Mouse (Mus musculus) lung, postnatal 0 days (tissue): ENCODE measurements around the gene Rc3h1. TPM values are rescaled to one million over a fixed set of nuclear protein-coding genes. Genes with fewer than 3 reads are reported as not detected.
"Not testable (repeated sequence)": the region's sequence is repeated elsewhere in the genome, so short reads cannot be mapped to it uniquely, and the experiment has no call there.

Experiments used
- ATAC-seq: fragments of 200-750 bp; cut with Nextera tagmentation; 2 replicates; pipeline ENCODE4 v1.8.0; 2017; ENCODE audit warnings: moderate library complexity
- DNase-seq: peaks from one replicate; pipeline ENCODE4 v3.0.0-alpha.2; 2016; ENCODE audit warnings: low spot score
- H3K27ac ChIP-seq: fragments of 300-500 bp; sonication (generic); 2 replicates; pipeline ENCODE4 v1.5.1; 2014; ENCODE audit warnings: antibody characterized with exemption, mild to moderate bottlenecking, low read length, mixed read lengths
- H3K27me3 ChIP-seq: fragments of 300-500 bp; sonication (generic); replicated peaks from 2 replicates; pipeline ENCODE4 v1.6.1; 2014; ENCODE audit warnings: low read length, mixed read lengths; ENCODE audit not compliant: insufficient read depth
- H3K36me3 ChIP-seq: fragments of 300-500 bp; sonication (generic); 2 replicates; pipeline ENCODE4 v1.6.1; 2014; ENCODE audit warnings: low read length, mixed read lengths; ENCODE audit not compliant: insufficient read depth
- H3K4me1 ChIP-seq: fragments of 300-500 bp; sonication (generic); 2 replicates; pipeline ENCODE4 v1.6.1; 2014; ENCODE audit warnings: antibody characterized with exemption, low read depth, low read length, mixed read lengths; ENCODE audit not compliant: insufficient read depth
- H3K4me2 ChIP-seq: fragments of 300-500 bp; sonication (generic); replicated peaks from 2 replicates; pipeline ENCODE4 v1.6.1; 2014; ENCODE audit warnings: low read depth, mild to moderate bottlenecking, low read length, moderate library complexity, mixed read lengths
- H3K4me3 ChIP-seq: fragments of 300-500 bp; sonication (generic); 2 replicates; pipeline ENCODE4 v1.5.1; 2014; ENCODE audit warnings: low read depth, low read length
- H3K9ac ChIP-seq: fragments of 300-500 bp; sonication (generic); replicated peaks from 2 replicates; pipeline ENCODE4 v1.6.1; 2014; ENCODE audit warnings: low read depth, mild to moderate bottlenecking
- H3K9me3 ChIP-seq: fragments of 300-500 bp; sonication (generic); 2 replicates; pipeline ENCODE4 v1.6.1; 2016; ENCODE audit warnings: low read length, mixed read lengths
- CTCF ChIP-seq: IDR thresholded peaks from 2 replicates; pipeline ENCODE4 v1.5.1; 2016; ENCODE audit warnings: antibody characterized with exemption, mild to moderate bottlenecking
- EP300 ChIP-seq: IDR thresholded peaks from 2 replicates; pipeline ENCODE4 v1.6.1; 2016; ENCODE audit warnings: antibody characterized with exemption, mild to moderate bottlenecking, control low read depth
- WGBS: fragments of 180-500 bp; shearing (Covaris S2); extraction: QIAGEN DNeasy Blood & Tissue Kit; methylation state at CpG from one replicate; pipeline ENCODE4 v1.1.7; 2014; 5-methylcytosine and 5-hydroxymethylcytosine counted together
- polyA plus RNA-seq: library from polyadenylated mRNA; unstranded; fragments of >200 nt; fragmentation: Nextera tagmentation; extraction: Ambion mirVana; gene quantifications from 2 replicates; pipeline ENCODE4 v1.2.1, GENCODE M21; 2015

Gene Rc3h1
- polyA plus RNA-seq, 1 experiment from 2014 or later, result 6.9 TPM

DNA sequence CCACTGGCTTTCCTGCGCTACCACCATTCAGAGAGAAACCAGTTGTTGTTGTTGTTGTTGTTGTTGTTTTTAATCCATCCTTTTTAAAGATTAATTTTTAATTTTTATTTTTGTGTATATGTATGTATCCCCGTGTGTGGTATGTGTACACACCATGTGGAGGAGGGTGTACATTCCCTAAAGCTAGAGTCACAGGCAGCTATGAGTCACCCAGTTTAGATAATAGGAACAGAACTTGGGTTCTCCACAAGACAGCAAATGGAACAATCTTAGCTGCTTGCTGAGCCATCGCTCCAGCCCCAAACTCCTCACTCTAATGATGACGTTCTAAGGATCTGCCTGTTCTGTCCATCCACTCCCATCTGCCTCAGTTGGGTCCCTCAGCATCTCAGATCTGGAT is 29.2 kb upstream of the Rc3h1 start:
- Histone ChIP-seq H3K27me3 (no peaks in the 10 kb centered on the region), H3K27ac (no peak overlapping the region), H3K9ac (no peak overlapping the region), H3K4me3 (no peak overlapping the region), H3K4me1 (no peaks in the 10 kb centered on the region), H3K9me3 (no peaks in the 10 kb centered on the region), H3K4me2 (no peak overlapping the region), H3K36me3 (no peaks in the 10 kb centered on the region)
- no peak for ATAC-seq
- 90% methylated on average over 4 of the region's 4 CpGs for WGBS
- TF ChIP-seq EP300 (no peak), CTCF (no peak)
- DNase-seq, result no peak

DNA sequence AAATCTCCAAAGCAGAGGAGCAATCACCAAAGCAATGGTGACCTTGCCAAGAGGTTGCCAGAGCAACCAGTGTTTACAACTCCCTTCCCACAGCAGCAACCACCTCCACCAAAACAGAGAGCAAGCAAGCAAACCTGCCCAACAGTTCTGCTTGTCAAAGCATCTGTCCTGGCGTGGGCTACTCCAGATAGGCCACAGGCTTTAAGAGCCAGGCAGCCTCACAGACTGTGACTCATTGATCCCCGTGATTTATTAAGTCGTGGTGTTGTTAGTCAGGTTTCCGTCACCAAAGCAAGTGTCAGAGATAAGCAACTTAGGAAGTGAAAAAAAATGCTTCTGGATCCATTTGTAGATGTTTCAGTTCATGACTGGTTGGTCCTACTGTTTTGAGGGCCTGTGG is 27.7 kb upstream of the Rc3h1 start:
- ATAC-seq, result no peak
- TF ChIP-seq EP300 (no peak), CTCF (no peak)
- WGBS, result 40% methylated on average over 4 of the region's 4 CpGs

DNA sequence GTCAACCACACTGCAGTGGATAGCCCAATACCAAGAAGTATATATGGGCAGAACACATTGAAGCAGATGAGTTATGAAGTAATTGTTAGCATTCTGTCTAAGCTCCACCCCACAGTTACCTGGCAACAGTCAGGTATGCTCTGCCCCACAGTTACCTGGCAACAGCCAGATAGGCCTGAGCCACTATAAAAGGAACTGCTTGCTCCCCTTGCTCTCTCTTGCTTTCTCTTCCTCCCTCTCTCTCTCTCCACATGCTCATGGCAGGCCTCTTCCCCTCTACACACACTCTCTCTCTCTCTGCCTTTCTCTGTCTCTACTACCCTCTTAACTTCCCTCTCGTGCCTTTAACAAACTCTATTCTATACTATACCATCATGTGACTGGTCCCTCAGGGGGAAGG is 24.8 kb upstream of the Rc3h1 start:
- not testable (repeated sequence) for DNase-seq, H3K9ac ChIP-seq, H3K27me3 ChIP-seq, H3K4me1 ChIP-seq, ATAC-seq, H3K27ac ChIP-seq, H3K9me3 ChIP-seq, H3K4me2 ChIP-seq, H3K4me3 ChIP-seq, H3K36me3 ChIP-seq
- WGBS, result 36% methylated on average over 1 of the region's 1 CpGs

More for the DNA sequence above, 27.7 kb upstream of the Rc3h1 start:
- no peaks in the 10 kb centered on the region for H3K4me1 ChIP-seq
- no peaks in the 10 kb centered on the region for H3K9me3 ChIP-seq
- no peak overlapping the region for H3K4me2 ChIP-seq
- no peak overlapping the region for H3K4me3 ChIP-seq
- H3K36me3 ChIP-seq, result no peaks in the 10 kb centered on the region
- no peak for DNase-seq
- H3K27ac ChIP-seq, result no peak overlapping the region
- no peaks in the 10 kb centered on the region for H3K27me3 ChIP-seq
- H3K9ac ChIP-seq, result no peak overlapping the region

DNA sequence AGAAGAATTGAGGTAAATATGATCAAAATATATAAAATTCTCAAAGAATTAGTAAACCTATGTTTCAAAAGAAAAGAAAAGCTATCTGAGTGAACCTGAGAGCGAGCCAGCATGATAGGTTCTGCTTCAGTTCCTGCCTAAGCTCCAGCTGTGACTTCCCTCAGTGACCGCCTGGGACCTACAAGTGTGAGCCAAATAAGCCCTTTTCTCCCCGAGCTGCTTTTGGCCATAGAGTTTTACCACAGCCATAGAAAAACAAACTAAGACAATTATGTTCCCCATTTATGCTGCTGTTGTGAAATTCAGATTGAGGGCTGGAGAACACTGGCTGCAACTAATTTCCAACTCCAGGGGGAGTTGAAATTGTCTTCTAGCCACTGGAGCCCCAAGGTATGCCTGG is 24.2 kb upstream of the Rc3h1 start:
- TF ChIP-seq CTCF, result no peak
- no peak for TF ChIP-seq EP300
- Histone ChIP-seq H3K9me3 (no peaks in the 10 kb centered on the region), H3K27ac (no peak overlapping the region), H3K36me3 (no peaks in the 10 kb centered on the region), H3K4me1 (no peaks in the 10 kb centered on the region), H3K4me3 (no peak overlapping the region), H3K27me3 (no peaks in the 10 kb centered on the region), H3K9ac (no peak overlapping the region), H3K4me2 (no peak overlapping the region)
- no peak for DNase-seq
- 60% methylated on average over 3 of the region's 3 CpGs for WGBS
- ATAC-seq, result no peak

DNA sequence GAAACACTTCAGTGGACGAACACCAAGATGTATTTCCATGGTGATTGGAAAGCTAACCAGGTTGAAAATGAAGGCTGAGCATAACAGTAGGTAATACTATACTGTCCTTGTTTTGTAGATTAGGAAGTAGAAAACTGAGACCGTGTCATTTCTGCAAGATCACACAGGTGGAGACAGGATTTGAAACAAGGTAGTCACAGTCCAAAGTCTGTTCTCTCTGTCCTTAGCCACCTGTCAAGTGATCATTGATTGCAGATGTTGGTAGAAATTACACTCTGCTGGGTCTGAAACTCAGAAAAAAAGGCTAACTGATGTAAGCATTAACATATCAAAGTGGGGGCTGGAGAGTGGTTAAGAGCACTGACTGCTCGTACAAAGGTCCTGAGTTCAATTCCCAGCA is 21.9 kb upstream of the Rc3h1 start:
- Histone ChIP-seq H3K4me3 (no peak overlapping the region), H3K4me2 (no peak overlapping the region), H3K27ac (no peak overlapping the region), H3K4me1 (no peaks in the 10 kb centered on the region), H3K27me3 (no peaks in the 10 kb centered on the region), H3K9me3 (no peaks in the 10 kb centered on the region), H3K36me3 (no peaks in the 10 kb centered on the region), H3K9ac (no peak overlapping the region)
- no peak for DNase-seq
- WGBS, result 68% methylated on average over 3 of the region's 3 CpGs
- TF ChIP-seq CTCF (no peak), EP300 (no peak)
- ATAC-seq, result no peak

DNA sequence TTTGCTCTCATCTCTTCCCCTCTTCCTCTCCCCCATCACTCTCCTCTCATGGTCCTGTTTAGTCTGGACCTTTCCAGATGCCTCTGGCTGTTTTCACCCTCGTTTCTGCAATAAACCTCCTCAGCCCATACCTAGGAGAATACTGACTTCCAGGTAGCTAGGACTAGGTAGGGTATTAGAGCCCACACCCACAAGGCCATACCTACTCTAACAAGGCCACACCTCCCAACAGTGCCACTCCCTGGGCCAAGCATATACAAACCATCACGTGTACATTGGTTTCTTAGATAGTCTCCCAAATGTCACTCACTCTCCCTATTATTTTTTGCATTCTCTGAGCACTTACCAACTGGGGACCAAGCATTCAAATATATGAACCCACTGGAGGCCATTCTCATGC is 21.2 kb upstream of the Rc3h1 start:
- WGBS, result 40% methylated on average over 2 of the region's 2 CpGs
- H3K4me1 ChIP-seq, result no peaks in the 10 kb centered on the region
- no peaks in the 10 kb centered on the region for H3K9me3 ChIP-seq
- H3K9ac ChIP-seq, result no peak overlapping the region
- no peaks in the 10 kb centered on the region for H3K36me3 ChIP-seq
- H3K4me2 ChIP-seq, result no peak overlapping the region
- no peaks in the 10 kb centered on the region for H3K27me3 ChIP-seq
- no peak for DNase-seq
- no peak overlapping the region for H3K4me3 ChIP-seq
- no peak for ATAC-seq
- TF ChIP-seq EP300, result no peak
- TF ChIP-seq CTCF, result no peak
- no peak overlapping the region for H3K27ac ChIP-seq

DNA sequence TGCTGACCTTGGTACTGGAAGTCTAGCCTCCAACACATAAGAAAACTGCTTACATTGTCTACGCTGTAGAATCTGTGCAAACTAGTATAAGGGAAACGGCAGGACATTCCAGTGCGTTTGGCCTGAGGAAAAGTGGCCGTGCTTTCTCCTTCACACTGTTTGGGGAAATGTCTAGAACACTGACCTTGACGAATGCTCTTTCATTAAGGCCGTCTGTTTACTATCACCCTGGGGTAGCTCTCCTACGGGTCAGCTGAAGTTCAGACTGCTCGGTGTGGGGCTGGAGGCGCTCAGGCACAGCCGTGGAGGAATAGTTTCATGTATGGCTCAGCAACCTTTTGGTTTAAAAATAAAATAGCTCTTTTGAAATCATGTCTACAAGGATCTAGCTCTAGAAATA is 6.5 kb upstream of the Rc3h1 start:
- Histone ChIP-seq H3K9me3 (no peaks in the 10 kb centered on the region), H3K4me2 (no peak overlapping the region), H3K9ac (no peak overlapping the region), H3K4me1 (no peaks in the 10 kb centered on the region), H3K27me3 (no peaks in the 10 kb centered on the region), H3K4me3 (no peak overlapping the region), H3K27ac (no peak overlapping the region), H3K36me3 (no peaks in the 10 kb centered on the region)
- ATAC-seq (no peak), DNase-seq (no peak)
- 24% methylated on average over 10 of the region's 10 CpGs for WGBS
- TF ChIP-seq CTCF (no peak), EP300 (no peak)
